Mouse (Mus musculus): ENCODE results near the gene Otop1.

DNA sequence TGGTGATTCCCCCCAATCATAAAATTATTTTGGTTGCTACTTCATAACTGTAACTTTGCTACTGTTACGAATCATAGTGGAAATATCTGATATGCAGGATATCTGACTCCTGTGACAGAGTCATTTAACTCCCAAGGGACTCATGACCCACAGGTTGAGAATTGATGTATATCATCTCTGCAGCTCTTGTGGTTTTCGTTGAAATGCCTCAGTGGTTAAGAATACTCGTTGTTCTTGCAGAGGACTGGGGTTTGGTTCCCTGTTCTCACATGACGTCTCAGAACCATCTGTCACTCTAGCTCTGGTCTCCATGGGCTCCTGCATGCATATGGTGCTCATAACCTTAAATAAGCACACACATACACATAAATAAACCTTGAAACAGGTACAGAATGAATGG, 57.6 kb downstream of the Otop1 start:
- TF ChIP-seq CTCF (IDR thresholded peaks at IDR 0.05; ENCODE audit: low read depth, low read length) = no peak
- no peak for TF ChIP-seq POLR2A (IDR thresholded peaks at IDR 0.05; ENCODE audit: extremely low read depth, insufficient read depth, low read length)

Data from liver, adult 2 months (tissue).